In the genomic region with DNA sequence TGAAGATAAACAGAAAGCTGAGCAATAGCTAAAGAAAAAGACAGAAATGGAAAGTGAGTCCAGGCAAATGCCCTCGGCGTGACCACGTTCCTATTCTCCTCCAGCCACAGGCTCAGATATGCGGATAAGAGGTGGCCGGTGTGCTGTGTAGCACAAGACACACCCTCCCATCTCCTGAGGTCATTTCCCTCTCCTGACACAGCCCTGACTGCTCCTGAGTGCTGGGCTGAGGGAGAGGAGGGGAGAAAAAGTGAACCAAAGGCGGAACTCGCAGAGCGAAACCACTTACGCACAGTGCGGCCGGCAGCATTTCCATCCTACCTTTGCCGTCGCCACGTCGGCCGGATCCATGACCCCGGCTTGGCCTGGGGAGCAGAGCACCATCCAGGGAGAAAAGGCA, we compare ENCODE assay signal across 9 mouse cellular contexts.
A peak's percentile ranks its signal among the peaks of the same experiment; 100 is the strongest.
DNase-seq lines count a peak whose midpoint lies in the region; ATAC-seq lines count a peak whose summit lies in the region.
"Had no signal": no experiment of that assay in that cellular context is flagged by ENCODE, and none has a peak within 500 bp of the region (broad histone marks: within the 10 kb centered on the region; RNA-seq: fewer than 3 reads in every experiment).

No protein-coding gene starts in this region.

- H3K4me2 ChIP-seq in heart, embryonic 11.5 days, result peak overlapping the region; percentile 53

- intact Hi-C loops in heart, postnatal 36 days (cut with DNase I), result loop anchor here (5.0 kb wide), 1 partner anchor 159 kb away; no protein-coding TSS in a partner anchor
- intact Hi-C loops in gastrocnemius, postnatal 36 days (cut with DNase I), result loop anchor here (2.0 to 5.0 kb wide), 2 partner anchors 44 to 165 kb away; no protein-coding TSS in a partner anchor

- H3K27ac ChIP-seq in heart, embryonic 11.5 days (ENCODE audit: low read depth, low read length), result no peak overlapping the region
- peak overlapping the region; percentile 87 for H3K27ac ChIP-seq in hindbrain, embryonic 10.5 days
- H3K27ac ChIP-seq in midbrain, embryonic 10.5 days (replicated peaks), result peak overlapping the region; percentile 82
- H3K27ac ChIP-seq: liver, embryonic 14.5 days had no signal

- DNase-seq in heart, postnatal 36 days, result no peak
- DNase-seq in MN1 (ENCODE audit: low spot score), result peak; percentile 69
- no peak for DNase-seq in hindbrain, embryonic 10.5 days (ENCODE audit: low spot score)
- no peak for DNase-seq in midbrain, embryonic 10.5 days (ENCODE audit: low spot score)
- no peak for DNase-seq in gastrocnemius, postnatal 36 days
- DNase-seq in embryo, embryonic 9.5 days (ENCODE audit: extremely low spot score), result no peak
- no peak for DNase-seq in kidney, adult 18-20 months

- peaks cover 13% of the 10 kb centered on the region for H3K4me1 ChIP-seq in heart, embryonic 11.5 days (ENCODE audit: control insufficient read depth, insufficient read depth, low read length)
- peaks cover 24% of the 10 kb centered on the region for H3K4me1 ChIP-seq in hindbrain, embryonic 10.5 days (replicated peaks)
- peaks cover 24% of the 10 kb centered on the region for H3K4me1 ChIP-seq in midbrain, embryonic 10.5 days

- no peak for ATAC-seq in heart, embryonic 11.5 days (replicated peaks; ENCODE audit: insufficient number of reproducible peaks, low FRiP score, low TSS enrichment)

- 53% methylated on average over 17 of the region's 17 CpGs for WGBS in heart, embryonic 11.5 days (ENCODE audit: insufficient replicate concordance)
- WGBS in hindbrain, embryonic 10.5 days, result 53% methylated on average over 17 of the region's 17 CpGs
- WGBS in midbrain, embryonic 10.5 days, result 69% methylated on average over 17 of the region's 17 CpGs

- H3K27me3 ChIP-seq in heart, embryonic 11.5 days (ENCODE audit: control insufficient read depth, insufficient read depth, low read length), result no peaks in the 10 kb centered on the region
- H3K27me3 ChIP-seq in hindbrain, embryonic 10.5 days (ENCODE audit: insufficient read depth, poor library complexity, severe bottlenecking), result no peaks in the 10 kb centered on the region
- no peaks in the 10 kb centered on the region for H3K27me3 ChIP-seq in midbrain, embryonic 10.5 days (ENCODE audit: low read depth, poor library complexity, severe bottlenecking)

- H3K4me3 ChIP-seq in heart, embryonic 11.5 days (ENCODE audit: low read depth, low read length), result no peak overlapping the region
- H3K4me3 ChIP-seq in hindbrain, embryonic 10.5 days, result peak overlapping the region; percentile 45
- H3K4me3 ChIP-seq in midbrain, embryonic 10.5 days, result peak overlapping the region; percentile 47

- H3K9me3 ChIP-seq in heart, embryonic 11.5 days (replicated peaks; ENCODE audit: control insufficient read depth, low read length), result no peaks in the 10 kb centered on the region
- no peaks in the 10 kb centered on the region for H3K9me3 ChIP-seq in hindbrain, embryonic 10.5 days
- no peaks in the 10 kb centered on the region for H3K9me3 ChIP-seq in midbrain, embryonic 10.5 days (replicated peaks)

- no peak overlapping the region for H3K9ac ChIP-seq in heart, embryonic 11.5 days (ENCODE audit: low read depth, low read length)
- H3K9ac ChIP-seq: liver, embryonic 14.5 days had no signal

- no peaks in the 10 kb centered on the region for H3K36me3 ChIP-seq in heart, embryonic 11.5 days (ENCODE audit: control insufficient read depth, insufficient read depth, low read length)
- H3K36me3 ChIP-seq in hindbrain, embryonic 10.5 days, result no peaks in the 10 kb centered on the region
- H3K36me3 ChIP-seq in midbrain, embryonic 10.5 days, result no peaks in the 10 kb centered on the region
